Mouse (Mus musculus) lung, adult 2 months (tissue): Measurements from ENCODE around the gene Camta1.

Experiments used
- CTCF ChIP-seq: fragments of 200-500 bp; IDR thresholded peaks from 2 replicates; pipeline ENCODE4 v1.5.1; 2011; ENCODE audit warnings: mild to moderate bottlenecking, low read length, control low read depth; ENCODE audit not compliant: insufficient read depth
- POLR2A ChIP-seq: fragments of 200-500 bp; IDR thresholded peaks from 2 replicates; pipeline ENCODE4 v1.6.1; 2011; ENCODE audit warnings: low read depth, mild to moderate bottlenecking, control low read depth, low read length, borderline replicate concordance; ENCODE audit errors: extremely low read depth

DNA sequence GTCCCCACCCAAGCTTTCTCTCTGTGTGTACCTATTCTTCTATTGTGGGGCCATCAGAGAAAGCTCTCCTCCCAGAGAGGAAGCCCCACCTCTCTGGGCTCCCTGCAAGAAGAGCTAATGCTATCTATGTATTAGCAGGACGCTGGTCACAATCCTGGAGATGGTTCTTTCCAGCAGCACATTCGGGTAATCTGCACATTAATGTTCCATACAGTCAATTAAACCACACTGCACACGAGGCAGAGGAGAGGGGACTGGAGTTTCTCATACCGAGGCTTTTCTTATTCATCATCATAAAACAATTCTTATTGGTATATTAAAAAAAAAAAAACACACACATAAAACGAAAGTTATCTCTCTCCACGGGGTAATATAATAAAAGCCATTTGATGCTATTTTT is 409.8 kb downstream of the Camta1 start:
- TF ChIP-seq CTCF (no peak), POLR2A (no peak)
